Mouse (Mus musculus): ENCODE data around the gene Fus. TPM values are rescaled to one million over a fixed set of nuclear protein-coding genes. Genes with fewer than 3 reads are reported as not detected.

Fus gene
- 339 and 390 TPM in 2 replicates for polyA plus RNA-seq (2015; fragmentation: Nextera tagmentation; extraction: Ambion mirVana)

- under 1% methylated on average over 88 of the region's 92 CpGs for WGBS
- H3K27ac ChIP-seq, result peak within 1 kb of the TSS; percentile 97
- peak within 1 kb of the TSS; percentile 62 for H3K4me2 ChIP-seq
- no peaks in the 10 kb centered on the region for H3K9me3 ChIP-seq
- ATAC-seq (ENCODE audit: insufficient number of reproducible peaks, low FRiP score, low TSS enrichment, low read depth), result peak; percentile 92
- H3K4me3 ChIP-seq, result peak within 1 kb of the TSS; percentile 72
- H3K36me3 ChIP-seq, result peaks cover 22% of the 10 kb centered on the region
- peak within 1 kb of the TSS; percentile 86 for H3K9ac ChIP-seq
- H3K4me1 ChIP-seq, result peaks cover 7% of the 10 kb centered on the region; the same call in 1 of the 2 replicates
- H3K27me3 ChIP-seq, result no peaks in the 10 kb centered on the region
Observed at GRCm38 (mm10) chr7:127967004-127967921, at the start of gene Fus. TSS of gene Fus (plus strand) at chr7:127967457.

GRCm38 (mm10) chr7:127918203-127918602 lies 49.1 kb upstream of the Fus start:
- Histone ChIP-seq H3K27ac (no peak overlapping the region), H3K27me3 (no peaks in the 10 kb centered on the region), H3K36me3 (peaks cover 56% of the 10 kb centered on the region), H3K4me2 (no peak overlapping the region), H3K9ac (no peak overlapping the region), H3K9me3 (no peaks in the 10 kb centered on the region), H3K4me1 (peaks cover under 1% of the 10 kb centered on the region), H3K4me3 (no peak overlapping the region)
- 53% methylated on average over 3 of the region's 3 CpGs for WGBS
- no peak for ATAC-seq (ENCODE audit: insufficient number of reproducible peaks, low FRiP score, low TSS enrichment, low read depth)

- Histone ChIP-seq H3K36me3 (peaks cover 62% of the 10 kb centered on the region), H3K4me2 (no peak overlapping the region), H3K4me1 (no peaks in the 10 kb centered on the region), H3K27me3 (no peaks in the 10 kb centered on the region), H3K4me3 (no peak overlapping the region), H3K9ac (no peak overlapping the region), H3K27ac (no peak overlapping the region), H3K9me3 (no peaks in the 10 kb centered on the region)
- ATAC-seq (ENCODE audit: insufficient number of reproducible peaks, low FRiP score, low TSS enrichment, low read depth), result no peak
- WGBS, result 80% methylated on average over 7 of the region's 7 CpGs
Observed at GRCm38 (mm10) chr7:127919290-127919689, 48.0 kb upstream of the Fus start.

- ATAC-seq (ENCODE audit: insufficient number of reproducible peaks, low FRiP score, low TSS enrichment, low read depth), result no peak
- Histone ChIP-seq H3K9me3 (no peaks in the 10 kb centered on the region), H3K36me3 (peaks cover 69% of the 10 kb centered on the region), H3K4me1 (no peaks in the 10 kb centered on the region), H3K4me2 (no peak overlapping the region), H3K27ac (no peak overlapping the region), H3K9ac (no peak overlapping the region), H3K4me3 (no peak overlapping the region), H3K27me3 (no peaks in the 10 kb centered on the region)
- 70% methylated on average over 8 of the region's 8 CpGs for WGBS
Observed at GRCm38 (mm10) chr7:127921516-127921915, 45.7 kb upstream of the Fus start.

- no peak overlapping the region for H3K4me2 ChIP-seq
- no peaks in the 10 kb centered on the region for H3K9me3 ChIP-seq
- H3K36me3 ChIP-seq, result peaks cover 68% of the 10 kb centered on the region
- no peak overlapping the region for H3K4me3 ChIP-seq
- no peak for ATAC-seq (ENCODE audit: insufficient number of reproducible peaks, low FRiP score, low TSS enrichment, low read depth)
- H3K4me1 ChIP-seq, result no peaks in the 10 kb centered on the region
- WGBS, result 71% methylated on average over 6 of the region's 6 CpGs
- peaks cover 2% of the 10 kb centered on the region; the same call in 1 of the 2 replicates for H3K27me3 ChIP-seq
- H3K27ac ChIP-seq, result no peak overlapping the region
- H3K9ac ChIP-seq, result no peak overlapping the region
Observed at GRCm38 (mm10) chr7:127922451-127923275, 44.6 kb upstream of the Fus start.

GRCm38 (mm10) chr7:127923714-127924113 lies 43.5 kb upstream of the Fus start:
- H3K9ac ChIP-seq, result no peak overlapping the region
- H3K4me2 ChIP-seq, result no peak overlapping the region
- WGBS, result 88% methylated on average over 5 of the region's 5 CpGs
- H3K36me3 ChIP-seq, result peaks cover 63% of the 10 kb centered on the region
- no peak overlapping the region for H3K4me3 ChIP-seq
- no peaks in the 10 kb centered on the region for H3K9me3 ChIP-seq
- H3K27me3 ChIP-seq, result peaks cover 12% of the 10 kb centered on the region; the same call in 1 of the 2 replicates
- no peak overlapping the region for H3K27ac ChIP-seq
- H3K4me1 ChIP-seq, result peaks cover 2% of the 10 kb centered on the region; the same call in 1 of the 2 replicates
- no peak for ATAC-seq (ENCODE audit: insufficient number of reproducible peaks, low FRiP score, low TSS enrichment, low read depth)

- Histone ChIP-seq H3K4me1 (peaks cover 16% of the 10 kb centered on the region), H3K36me3 (peaks cover 56% of the 10 kb centered on the region), H3K4me3 (no peak overlapping the region), H3K27ac (no peak overlapping the region), H3K9me3 (no peaks in the 10 kb centered on the region), H3K27me3 (peaks cover 27% of the 10 kb centered on the region), H3K4me2 (no peak overlapping the region), H3K9ac (no peak overlapping the region)
- ATAC-seq (ENCODE audit: insufficient number of reproducible peaks, low FRiP score, low TSS enrichment, low read depth), result no peak
- WGBS, result 69% methylated on average over 5 of the region's 5 CpGs
Observed at GRCm38 (mm10) chr7:127925252-127925651, 42.0 kb upstream of the Fus start.

- Histone ChIP-seq H3K9ac (no peak overlapping the region), H3K27me3 (peaks cover 28% of the 10 kb centered on the region), H3K4me3 (no peak overlapping the region), H3K9me3 (no peaks in the 10 kb centered on the region), H3K36me3 (peaks cover 52% of the 10 kb centered on the region), H3K4me2 (no peak overlapping the region), H3K27ac (no peak overlapping the region), H3K4me1 (peaks cover 17% of the 10 kb centered on the region)
- no peak for ATAC-seq (ENCODE audit: insufficient number of reproducible peaks, low FRiP score, low TSS enrichment, low read depth)
- WGBS, result 88% methylated on average over 8 of the region's 8 CpGs
Observed at GRCm38 (mm10) chr7:127926066-127926465, 41.2 kb upstream of the Fus start.

- Histone ChIP-seq H3K27me3 (peaks cover 28% of the 10 kb centered on the region), H3K4me2 (no peak overlapping the region), H3K27ac (no peak overlapping the region), H3K4me1 (peaks cover 24% of the 10 kb centered on the region), H3K4me3 (no peak overlapping the region), H3K9me3 (no peaks in the 10 kb centered on the region), H3K36me3 (peaks cover 49% of the 10 kb centered on the region), H3K9ac (no peak overlapping the region)
- 86% methylated on average over 11 of the region's 11 CpGs for WGBS
- no peak for ATAC-seq (ENCODE audit: insufficient number of reproducible peaks, low FRiP score, low TSS enrichment, low read depth)
Observed at GRCm38 (mm10) chr7:127926846-127927245, 40.4 kb upstream of the Fus start.

- H3K9me3 ChIP-seq, result no peaks in the 10 kb centered on the region
- no peak overlapping the region for H3K4me2 ChIP-seq
- no peak overlapping the region for H3K27ac ChIP-seq
- peaks cover 24% of the 10 kb centered on the region for H3K4me1 ChIP-seq
- ATAC-seq (ENCODE audit: insufficient number of reproducible peaks, low FRiP score, low TSS enrichment, low read depth), result no peak
- no peak overlapping the region for H3K4me3 ChIP-seq
- 85% methylated on average over 11 of the region's 11 CpGs for WGBS
- H3K36me3 ChIP-seq, result peaks cover 40% of the 10 kb centered on the region
- H3K9ac ChIP-seq, result no peak overlapping the region
- peaks cover 28% of the 10 kb centered on the region for H3K27me3 ChIP-seq
Observed at GRCm38 (mm10) chr7:127927726-127928125, 39.5 kb upstream of the Fus start.

- Histone ChIP-seq H3K4me2 (peak overlapping the region; percentile 29; the same call in 1 of the 2 replicates), H3K9me3 (no peaks in the 10 kb centered on the region), H3K4me1 (peaks cover 24% of the 10 kb centered on the region), H3K27me3 (peaks cover 28% of the 10 kb centered on the region), H3K4me3 (peak overlapping the region; percentile 27; the same call in 1 of the 2 replicates), H3K9ac (peak overlapping the region; percentile 27; the same call in 1 of the 2 replicates), H3K36me3 (peaks cover 36% of the 10 kb centered on the region), H3K27ac (no peak overlapping the region)
- WGBS, result 44% methylated on average over 5 of the region's 5 CpGs
- no peak for ATAC-seq (ENCODE audit: insufficient number of reproducible peaks, low FRiP score, low TSS enrichment, low read depth)
Observed at GRCm38 (mm10) chr7:127928596-127928995, 38.7 kb upstream of the Fus start.
